Mouse (Mus musculus) cerebellum, adult 2 months (tissue): Measurements from ENCODE around the gene Tango2. TPM values are rescaled to one million over a fixed set of nuclear protein-coding genes. Genes with fewer than 3 reads are reported as not detected.
A peak's percentile ranks its signal among the peaks of the same experiment; 100 is the strongest.

ENCODE experiments used
- DNase-seq, 2 experiments: peaks; one replicate each; pipeline ENCODE4 v3.0.0; 2021
- H3K27ac ChIP-seq: fragments of 200-500 bp; 2 replicates; pipeline ENCODE4 v1.5.1; 2012; ENCODE audit warnings: low read length, control low read depth, inconsistent platforms; ENCODE audit not compliant: insufficient read depth
- H3K27me3 ChIP-seq: fragments of 200-500 bp; 2 replicates; pipeline ENCODE4 v1.6.1; 2012; ENCODE audit warnings: inconsistent platforms, mild to moderate bottlenecking, low read length, moderate library complexity; ENCODE audit not compliant: control insufficient read depth, insufficient read depth
- H3K4me1 ChIP-seq: fragments of 200-500 bp; 2 replicates; pipeline ENCODE4 v1.6.1; 2011; ENCODE audit warnings: low read length; ENCODE audit not compliant: control insufficient read depth, insufficient read depth
- H3K4me3 ChIP-seq: fragments of 200-500 bp; replicated peaks from 2 replicates; pipeline ENCODE3; 2011; ENCODE audit warnings: mild to moderate bottlenecking, low read depth, low read length, control low read depth; ENCODE audit not compliant: insufficient read depth
- CTCF ChIP-seq: fragments of 200-500 bp; IDR thresholded peaks from 2 replicates; pipeline ENCODE4 v1.5.1; 2011; ENCODE audit warnings: low read depth, mild to moderate bottlenecking, control low read depth, low read length, moderate library complexity, borderline replicate concordance; ENCODE audit not compliant: insufficient read depth
- POLR2A ChIP-seq: fragments of 200-500 bp; IDR thresholded peaks from 2 replicates; pipeline ENCODE4 v1.6.1; 2011; ENCODE audit warnings: low read length, control low read depth, borderline replicate concordance; ENCODE audit not compliant: insufficient read depth
- WGBS: fragments of 180-500 bp; shearing (Covaris S2); methylation state at CpG from one replicate; pipeline ENCODE4 v1.1.7; 2018; 5-methylcytosine and 5-hydroxymethylcytosine counted together
- polyA plus RNA-seq: library from polyadenylated mRNA; depleted of rRNA; stranded (reverse); fragments of >200 nt; gene quantifications from 2 replicates; pipeline ENCODE4 v1.2.3, GENCODE M21; 2012; rRNA removed

Gene Tango2
- polyA plus RNA-seq = 202 and 210 TPM in 2 replicates

- H3K4me3 ChIP-seq = peak within 1 kb of the TSS; percentile 94
- no peaks in the 10 kb centered on the region for H3K27me3 ChIP-seq
- TF ChIP-seq CTCF = no peak
- TF ChIP-seq POLR2A = peak; percentile 90
- peaks cover 28% of the 10 kb centered on the region for H3K4me1 ChIP-seq
- under 1% methylated on average over 33 of the region's 44 CpGs for WGBS
- peak; percentile 97 to 99 for DNase-seq
- H3K27ac ChIP-seq = peak within 1 kb of the TSS; percentile 83
Measured at GRCm38 (mm10) chr16:18347931-18348600, at the start of gene Tango2, which contains the start of gene Arvcf. Gene Tango2, minus strand, starts transcription at chr16:18348103. Gene Arvcf, plus strand, starts transcription at chr16:18348182.

- Histone ChIP-seq H3K4me3 (no peak overlapping the region), H3K27me3 (no peaks in the 10 kb centered on the region), H3K27ac (peak overlapping the region; percentile 57), H3K4me1 (peaks cover 35% of the 10 kb centered on the region)
- no peak for DNase-seq
- WGBS = 87% methylated on average over 27 of the region's 27 CpGs
- TF ChIP-seq POLR2A (no peak), CTCF (no peak)
Measured at GRCm38 (mm10) chr16:18396791-18397621, 49.1 kb upstream of the Tango2 start.

- TF ChIP-seq CTCF (no peak), POLR2A (no peak)
- WGBS = 8% methylated on average over 2 of the region's 2 CpGs
- H3K27me3 ChIP-seq = no peaks in the 10 kb centered on the region
- no peak overlapping the region for H3K4me3 ChIP-seq
- peak overlapping the region; percentile 57 for H3K27ac ChIP-seq
- DNase-seq = peak; percentile 81 to 92
- peaks cover 35% of the 10 kb centered on the region for H3K4me1 ChIP-seq
Measured at GRCm38 (mm10) chr16:18396201-18396600, 48.3 kb upstream of the Tango2 start.

GRCm38 (mm10) chr16:18395620-18396036, 47.7 kb upstream of the Tango2 start:
- Histone ChIP-seq H3K4me1 (peaks cover 35% of the 10 kb centered on the region), H3K27me3 (no peaks in the 10 kb centered on the region), H3K4me3 (no peak overlapping the region), H3K27ac (peak overlapping the region; percentile 57)
- TF ChIP-seq CTCF (no peak), POLR2A (no peak)
- peak; percentile 52 to 64 for DNase-seq
- 25% methylated on average over 6 of the region's 7 CpGs for WGBS

GRCm38 (mm10) chr16:18394777-18395619, 47.1 kb upstream of the Tango2 start:
- Histone ChIP-seq H3K4me1 (peaks cover 35% of the 10 kb centered on the region), H3K27me3 (no peaks in the 10 kb centered on the region), H3K4me3 (no peak overlapping the region), H3K27ac (peak overlapping the region; percentile 60; the same call in 1 of the 2 replicates)
- DNase-seq = no peak
- no peak for TF ChIP-seq POLR2A
- WGBS = 40% methylated on average over 11 of the region's 11 CpGs

- TF ChIP-seq CTCF = no peak
- TF ChIP-seq POLR2A = no peak
- Histone ChIP-seq H3K27ac (no peak overlapping the region), H3K4me3 (no peak overlapping the region), H3K27me3 (no peaks in the 10 kb centered on the region), H3K4me1 (peaks cover 35% of the 10 kb centered on the region)
- DNase-seq = peak in 1 of 2 experiments; percentile 16
- 84% methylated on average over 3 of the region's 3 CpGs for WGBS
Measured at GRCm38 (mm10) chr16:18394056-18394455, 46.2 kb upstream of the Tango2 start.

- DNase-seq = peak in 1 of 2 experiments; percentile 21
- Histone ChIP-seq H3K27me3 (no peaks in the 10 kb centered on the region), H3K4me1 (peaks cover 35% of the 10 kb centered on the region), H3K27ac (no peak overlapping the region), H3K4me3 (no peak overlapping the region)
- WGBS = 81% methylated on average over 5 of the region's 5 CpGs
- TF ChIP-seq POLR2A = no peak
- no peak for TF ChIP-seq CTCF
Measured at GRCm38 (mm10) chr16:18393595-18393994, 45.7 kb upstream of the Tango2 start.
